Mouse (Mus musculus): Measurements from ENCODE around the gene 4930512M02Rik.
"Not testable (repeated sequence)": the region's sequence is repeated elsewhere in the genome, so short reads cannot be mapped to it uniquely, and the experiment has no call there.

Gene 4930512M02Rik

GRCm38 (mm10) chr11:11627735-11628134, at the start of gene 4930512M02Rik:
Gene 4930512M02Rik, minus strand, starts transcription at chr11:11627835.
- in situ Hi-C loops (cut with MboI; ENCODE audit: low pct_unique_long_range_greater_than_20kb in 1 of 2, low sequenced_read_pairs in 2 of 2, unreplicated experiment in 1 of 2), result not testable (repeated sequence)

GRCm38 (mm10) chr11:11677165-11677564, 49.5 kb upstream of the 4930512M02Rik start:
- in situ Hi-C loops (cut with MboI; ENCODE audit: low pct_unique_long_range_greater_than_20kb in 1 of 2, low sequenced_read_pairs in 2 of 2, unreplicated experiment in 1 of 2), result no loop called here

GRCm38 (mm10) chr11:11676068-11676741, 48.6 kb upstream of the 4930512M02Rik start:
- in situ Hi-C loops (cut with MboI; ENCODE audit: low pct_unique_long_range_greater_than_20kb in 1 of 2, low sequenced_read_pairs in 2 of 2, unreplicated experiment in 1 of 2), result no loop called here

- in situ Hi-C loops (cut with MboI; ENCODE audit: low pct_unique_long_range_greater_than_20kb in 1 of 2, low sequenced_read_pairs in 2 of 2, unreplicated experiment in 1 of 2), result no loop called here
Observed at GRCm38 (mm10) chr11:11675063-11675462, 47.4 kb upstream of the 4930512M02Rik start.

DNA sequence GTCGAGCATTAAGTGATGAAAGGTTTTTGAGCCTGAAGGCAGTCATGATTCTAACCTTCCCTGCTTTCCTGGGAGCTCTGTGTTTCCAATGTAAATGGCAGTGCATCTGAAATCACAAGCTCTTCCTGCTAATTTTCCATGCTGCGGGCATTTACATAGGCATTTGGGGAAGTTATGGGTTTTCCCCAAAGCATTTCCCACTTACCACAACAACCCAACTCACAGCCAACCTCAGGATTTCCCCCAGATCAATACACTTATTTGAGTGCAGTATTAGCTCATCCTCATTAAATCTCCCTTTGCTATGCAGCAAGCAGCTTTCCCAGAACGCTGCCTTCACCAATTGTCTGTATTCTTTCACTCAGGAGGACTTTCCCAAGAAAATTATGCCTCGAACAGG, 45.3 kb upstream of the 4930512M02Rik start:
- in situ Hi-C loops (cut with MboI; ENCODE audit: low pct_unique_long_range_greater_than_20kb in 1 of 2, low sequenced_read_pairs in 2 of 2, unreplicated experiment in 1 of 2), result no loop called here

- in situ Hi-C loops (cut with MboI; ENCODE audit: low pct_unique_long_range_greater_than_20kb in 1 of 2, low sequenced_read_pairs in 2 of 2, unreplicated experiment in 1 of 2), result no loop called here
Observed at GRCm38 (mm10) chr11:11667922-11668290, 40.3 kb upstream of the 4930512M02Rik start.

GRCm38 (mm10) chr11:11667254-11667921, 39.8 kb upstream of the 4930512M02Rik start:
- in situ Hi-C loops (cut with MboI; ENCODE audit: low pct_unique_long_range_greater_than_20kb in 1 of 2, low sequenced_read_pairs in 2 of 2, unreplicated experiment in 1 of 2), result no loop called here

DNA sequence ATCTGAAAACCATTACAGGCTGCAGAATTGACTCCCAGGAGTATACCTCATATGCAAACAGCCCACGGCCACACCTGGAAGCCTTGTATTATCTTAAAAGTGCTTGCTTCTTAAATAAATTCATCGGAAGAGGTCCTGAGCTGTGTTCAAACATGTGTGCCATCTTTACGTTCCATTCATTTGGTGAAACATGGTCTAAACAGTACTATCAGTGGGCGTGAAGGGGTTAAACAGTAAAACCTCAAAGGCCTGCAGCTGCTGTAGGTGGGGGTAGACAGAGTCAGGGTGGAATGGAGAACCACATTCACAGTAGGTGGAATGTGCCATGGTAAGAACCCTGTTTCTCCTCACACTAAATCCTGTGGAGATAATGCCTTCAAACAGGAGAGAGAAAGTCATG, 33.0 kb upstream of the 4930512M02Rik start:
- in situ Hi-C loops (cut with MboI; ENCODE audit: low pct_unique_long_range_greater_than_20kb in 1 of 2, low sequenced_read_pairs in 2 of 2, unreplicated experiment in 1 of 2), result no loop called here

GRCm38 (mm10) chr11:11658834-11659233, 31.2 kb upstream of the 4930512M02Rik start:
- in situ Hi-C loops (cut with MboI; ENCODE audit: low pct_unique_long_range_greater_than_20kb in 1 of 2, low sequenced_read_pairs in 2 of 2, unreplicated experiment in 1 of 2), result no loop called here

DNA sequence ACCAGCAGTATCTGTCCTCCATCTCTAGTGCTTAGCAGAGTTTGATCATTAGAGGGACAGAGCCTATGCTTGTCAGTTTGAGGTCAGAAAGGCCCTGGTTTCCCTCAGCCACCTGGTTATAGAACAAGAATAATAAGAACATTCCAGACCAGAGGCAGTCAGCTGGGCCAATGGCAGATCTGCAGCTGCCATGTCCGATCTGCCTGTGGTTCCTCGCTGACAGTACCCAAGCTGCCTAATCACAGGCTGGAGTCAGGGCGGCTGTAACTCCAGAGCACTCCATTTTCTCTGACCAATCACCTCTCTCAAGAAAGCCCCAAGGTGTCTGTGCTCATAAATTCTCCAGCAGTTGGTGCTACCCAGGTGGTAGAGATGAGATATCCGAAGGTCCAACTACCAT, 30.0 kb upstream of the 4930512M02Rik start:
- in situ Hi-C loops (cut with MboI; ENCODE audit: low pct_unique_long_range_greater_than_20kb in 1 of 2, low sequenced_read_pairs in 2 of 2, unreplicated experiment in 1 of 2), result no loop called here

DNA sequence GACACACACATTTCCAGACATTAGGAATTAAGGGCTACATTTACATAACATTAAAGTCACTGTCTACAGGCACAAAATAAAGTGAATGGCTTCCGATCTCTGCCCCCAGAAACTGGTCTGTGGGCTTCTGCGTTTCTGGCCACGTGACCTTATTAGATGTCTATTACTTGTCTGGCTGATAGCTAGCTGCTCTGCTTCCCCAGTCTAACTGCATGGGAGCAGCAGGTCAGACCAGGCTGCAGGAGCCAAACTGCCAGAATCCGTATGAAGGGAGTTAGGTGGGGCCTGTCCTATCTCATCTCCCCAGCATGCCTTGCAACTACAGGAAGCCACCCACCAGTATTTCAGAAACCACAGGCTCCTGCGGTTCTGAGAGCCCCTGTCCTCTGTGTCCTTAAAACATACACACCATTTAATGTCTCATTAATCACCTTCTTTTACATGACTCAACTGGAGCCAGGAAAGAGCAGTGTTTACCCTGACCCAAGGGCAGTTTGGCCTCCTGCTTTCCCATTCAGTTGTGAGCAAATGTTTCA, 29.4 kb upstream of the 4930512M02Rik start:
- in situ Hi-C loops (cut with MboI; ENCODE audit: low pct_unique_long_range_greater_than_20kb in 1 of 2, low sequenced_read_pairs in 2 of 2, unreplicated experiment in 1 of 2), result no loop called here

DNA sequence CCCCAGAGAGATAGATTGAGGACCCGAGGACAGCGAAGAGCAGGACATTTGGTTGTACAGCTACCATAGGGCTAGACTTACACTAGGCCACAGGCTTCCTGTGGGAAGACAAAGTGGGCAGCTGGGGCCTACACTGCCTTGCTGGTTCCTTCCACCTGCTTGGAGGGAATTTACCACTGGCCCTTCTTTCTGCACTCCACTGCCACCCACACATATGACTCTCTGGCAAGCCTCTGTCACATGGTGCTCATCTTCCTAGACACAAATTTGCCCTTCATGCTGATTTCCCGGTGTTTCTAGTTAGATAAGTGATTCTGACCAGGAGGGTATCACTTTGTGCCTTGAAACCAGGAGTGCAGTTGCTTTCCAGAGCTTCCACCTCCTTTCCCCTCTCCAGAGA, 28.8 kb upstream of the 4930512M02Rik start:
- in situ Hi-C loops (cut with MboI; ENCODE audit: low pct_unique_long_range_greater_than_20kb in 1 of 2, low sequenced_read_pairs in 2 of 2, unreplicated experiment in 1 of 2), result no loop called here

DNA sequence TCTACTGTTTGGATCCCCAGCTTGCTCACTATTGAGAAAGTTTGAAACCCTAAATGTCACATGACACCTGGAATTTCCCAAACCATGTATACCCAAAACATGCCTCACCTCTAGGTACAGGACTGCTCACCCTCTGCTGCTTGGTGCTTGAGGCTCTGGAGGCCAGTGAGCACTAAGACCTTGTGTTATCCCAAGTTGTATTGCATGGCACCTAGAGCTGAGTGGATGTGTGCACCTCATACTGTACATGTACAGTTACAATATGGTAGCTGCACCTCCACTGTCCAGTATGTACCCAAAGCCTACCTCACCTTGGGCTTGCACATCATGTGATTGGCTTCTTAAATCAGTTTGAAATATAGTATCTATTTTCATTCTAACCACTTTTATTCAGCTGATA, 16.7 kb upstream of the 4930512M02Rik start:
- in situ Hi-C loops (cut with MboI; ENCODE audit: low pct_unique_long_range_greater_than_20kb in 1 of 2, low sequenced_read_pairs in 2 of 2, unreplicated experiment in 1 of 2), result no loop called here

GRCm38 (mm10) chr11:11624073-11624705, 3.4 kb downstream of the 4930512M02Rik start:
- in situ Hi-C loops (cut with MboI; ENCODE audit: low pct_unique_long_range_greater_than_20kb in 1 of 2, low sequenced_read_pairs in 2 of 2, unreplicated experiment in 1 of 2), result no loop called here

DNA sequence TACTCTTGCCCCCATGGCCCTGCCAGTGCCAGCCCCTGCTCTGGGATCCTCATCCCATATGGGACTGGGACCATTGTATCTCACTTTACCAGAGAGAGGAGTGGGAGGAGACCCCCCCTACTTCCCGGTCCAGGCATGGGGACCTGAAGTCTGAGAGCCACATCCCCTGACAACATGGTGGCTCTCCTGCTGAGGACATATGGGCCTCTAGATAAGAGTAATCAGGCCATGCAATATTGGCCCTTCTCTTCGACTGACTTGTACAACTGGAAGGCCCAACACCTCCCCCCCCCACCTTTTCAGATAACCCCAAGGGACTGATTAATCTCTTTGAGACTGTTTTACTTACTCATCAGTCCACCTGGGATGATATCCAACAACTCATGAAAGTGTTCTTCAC, 18.4 kb downstream of the 4930512M02Rik start:
- in situ Hi-C loops (cut with MboI; ENCODE audit: low pct_unique_long_range_greater_than_20kb in 1 of 2, low sequenced_read_pairs in 2 of 2, unreplicated experiment in 1 of 2), result no loop called here

DNA sequence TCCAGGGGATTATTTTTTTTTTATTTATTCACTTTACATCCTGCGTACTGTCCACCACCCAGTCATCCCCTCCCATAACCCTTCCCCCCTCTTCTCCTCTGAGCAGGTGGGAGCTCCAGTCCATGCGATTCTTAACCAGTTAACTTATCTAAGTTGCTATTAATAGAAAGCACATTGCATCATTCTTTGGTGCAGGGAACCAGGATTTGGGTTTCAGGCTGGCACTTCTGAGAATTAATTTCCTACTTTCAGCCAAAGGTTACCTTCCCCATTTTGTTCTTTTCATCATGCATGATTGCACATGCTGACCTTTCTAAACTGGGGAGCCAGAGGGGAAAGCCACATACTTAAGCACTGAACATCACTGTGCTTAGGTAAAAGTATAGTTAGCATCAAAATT, 40.3 kb downstream of the 4930512M02Rik start:
- in situ Hi-C loops (cut with MboI; ENCODE audit: low pct_unique_long_range_greater_than_20kb in 1 of 2, low sequenced_read_pairs in 2 of 2, unreplicated experiment in 1 of 2), result no loop called here

- in situ Hi-C loops (cut with MboI; ENCODE audit: low pct_unique_long_range_greater_than_20kb in 1 of 2, low sequenced_read_pairs in 2 of 2, unreplicated experiment in 1 of 2), result no loop called here
Observed at GRCm38 (mm10) chr11:11586423-11586822, 41.2 kb downstream of the 4930512M02Rik start.

GRCm38 (mm10) chr11:11573691-11574090, 53.9 kb downstream of the 4930512M02Rik start:
- in situ Hi-C loops (cut with MboI; ENCODE audit: low pct_unique_long_range_greater_than_20kb in 1 of 2, low sequenced_read_pairs in 2 of 2, unreplicated experiment in 1 of 2), result loop anchor here (25.0 kb wide), 2 partner anchors 164 to 414 kb away; no protein-coding TSS in a partner anchor

DNA sequence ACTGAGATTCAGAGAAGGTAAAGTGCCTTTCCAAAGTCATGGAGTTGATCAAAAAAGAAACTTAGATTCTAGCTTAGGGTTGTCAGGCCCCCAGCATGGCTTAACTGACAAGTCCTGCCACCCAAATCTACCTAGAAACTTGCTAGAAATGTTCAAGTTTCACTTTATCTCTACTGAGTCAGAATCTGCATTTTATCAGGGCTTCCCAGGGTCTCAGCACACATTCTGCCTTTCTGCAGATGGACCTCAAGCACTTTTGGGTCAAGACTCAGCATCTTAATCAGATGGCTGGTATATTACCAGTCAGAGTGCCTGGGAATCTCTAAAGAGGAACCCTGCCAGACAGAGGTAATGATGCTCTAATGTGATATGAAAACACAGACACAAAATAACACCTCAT, 56.9 kb downstream of the 4930512M02Rik start:
- in situ Hi-C loops (cut with MboI; ENCODE audit: low pct_unique_long_range_greater_than_20kb in 1 of 2, low sequenced_read_pairs in 2 of 2, unreplicated experiment in 1 of 2), result loop anchor here (25.0 kb wide), 2 partner anchors 167 to 417 kb away; no protein-coding TSS in a partner anchor

All from mouse embryonic stem cell (cell line).